Mouse (Mus musculus) cerebellum, adult 2 months (tissue): ENCODE results near the gene Zfp780b.
"Not testable (repeated sequence)": the region's sequence is repeated elsewhere in the genome, so short reads cannot be mapped to it uniquely, and the experiment has no call there.

Experiments used
- CTCF ChIP-seq: fragments of 200-500 bp; IDR thresholded peaks from 2 replicates; pipeline ENCODE4 v1.5.1; 2011; ENCODE audit warnings: low read depth, mild to moderate bottlenecking, control low read depth, low read length, moderate library complexity, borderline replicate concordance; ENCODE audit not compliant: insufficient read depth
- POLR2A ChIP-seq: fragments of 200-500 bp; IDR thresholded peaks from 2 replicates; pipeline ENCODE4 v1.6.1; 2011; ENCODE audit warnings: low read length, control low read depth, borderline replicate concordance; ENCODE audit not compliant: insufficient read depth

DNA sequence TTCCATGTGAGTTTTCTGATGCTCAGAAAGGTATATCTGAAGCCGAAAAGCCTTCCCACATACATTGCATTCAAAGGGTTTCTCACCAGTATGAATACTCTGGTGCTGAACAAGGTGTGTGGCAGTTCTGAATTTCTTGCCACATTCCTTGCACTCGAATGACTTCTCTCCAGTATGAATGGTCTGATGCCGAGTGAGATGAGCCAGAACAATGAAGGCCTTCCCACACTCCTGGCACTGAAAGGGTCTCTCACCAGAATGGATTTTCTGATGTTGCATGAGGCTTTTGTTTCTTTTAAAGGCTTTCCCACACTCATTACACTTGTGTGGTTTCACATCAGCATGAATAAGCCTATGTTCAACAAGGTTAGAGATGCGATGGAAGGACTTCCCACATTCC, 68.0 kb downstream of the Zfp780b start:
- not testable (repeated sequence) for TF ChIP-seq CTCF, POLR2A
